8 mouse cellular contexts compared by ENCODE assay signal in genomic region chr3:93554379-93554980, GRCm38 (mm10). TPM values are rescaled to one million over a fixed set of nuclear protein-coding genes. Genes with fewer than 3 reads are reported as not detected.
DNase-seq lines count a peak whose midpoint lies in the region; ATAC-seq and TF ChIP-seq lines count a peak whose summit lies in the region.

No protein-coding gene starts in this region.

- WGBS in kidney, embryonic 14.5 days: 18% methylated on average over 13 of the region's 13 CpGs
- WGBS in liver, embryonic 14.5 days (ENCODE audit: insufficient replicate concordance): 14% methylated on average over 13 of the region's 13 CpGs
- WGBS in neural tube, embryonic 15.5 days: 21% methylated on average over 13 of the region's 13 CpGs

- no peak for TF ChIP-seq EP300 in liver, embryonic 14.5 days (IDR thresholded peaks at IDR 0.05; ENCODE audit: low read depth)

- H3K9ac ChIP-seq in kidney, embryonic 14.5 days (ENCODE audit: low read depth, low read length): peak overlapping the region; percentile 23; the same call in 1 of the 2 replicates
- H3K9ac ChIP-seq in liver, embryonic 14.5 days (replicated peaks): no peak overlapping the region
- H3K9ac ChIP-seq in neural tube, embryonic 15.5 days (replicated peaks): peak overlapping the region; percentile 28; the same call in 1 of the 2 replicates

- TF ChIP-seq CTCF in liver, embryonic 14.5 days (IDR thresholded peaks at IDR 0.05; ENCODE audit: low read depth): no peak

- no peaks in the 10 kb centered on the region for H3K9me3 ChIP-seq in kidney, embryonic 14.5 days (ENCODE audit: control insufficient read depth, low read length)
- H3K9me3 ChIP-seq in liver, embryonic 14.5 days (ENCODE audit: control insufficient read depth, low read length): no peaks in the 10 kb centered on the region
- H3K9me3 ChIP-seq in neural tube, embryonic 15.5 days (replicated peaks): no peaks in the 10 kb centered on the region

- H3K27me3 ChIP-seq in kidney, embryonic 14.5 days (ENCODE audit: control insufficient read depth, insufficient read depth, low read length): no peaks in the 10 kb centered on the region
- no peaks in the 10 kb centered on the region for H3K27me3 ChIP-seq in liver, embryonic 14.5 days (ENCODE audit: control insufficient read depth, insufficient read depth, low read length)
- peaks cover 13% of the 10 kb centered on the region for H3K27me3 ChIP-seq in neural tube, embryonic 15.5 days (replicated peaks)

- H3K27ac ChIP-seq in kidney, embryonic 14.5 days (ENCODE audit: low read depth, low read length): peak overlapping the region; percentile 72; the same call in 1 of the 2 replicates
- H3K27ac ChIP-seq in liver, embryonic 14.5 days: no peak overlapping the region
- H3K27ac ChIP-seq in neural tube, embryonic 15.5 days (replicated peaks): peak overlapping the region; percentile 28; the same call in 1 of the 2 replicates

- peak overlapping the region; percentile 90 for H3K4me2 ChIP-seq in kidney, embryonic 14.5 days (replicated peaks; ENCODE audit: low read depth, low read length)
- H3K4me2 ChIP-seq in liver, embryonic 14.5 days (ENCODE audit: low read depth): peak overlapping the region; percentile 63
- H3K4me2 ChIP-seq in neural tube, embryonic 15.5 days: peak overlapping the region; percentile 86

- intact Hi-C loops in heart, postnatal 14 days (cut with DNase I): loop anchor here (2.0 kb wide), 1 partner anchor 14 kb away; no protein-coding TSS in a partner anchor
- intact Hi-C loops in left cerebral cortex, postnatal 25 days (cut with DNase I): no loop called here

- H3K36me3 ChIP-seq in kidney, embryonic 14.5 days (ENCODE audit: control insufficient read depth, insufficient read depth, low read length): no peaks in the 10 kb centered on the region
- H3K36me3 ChIP-seq in liver, embryonic 14.5 days (replicated peaks; ENCODE audit: control insufficient read depth, insufficient read depth, low read depth): no peaks in the 10 kb centered on the region
- H3K36me3 ChIP-seq in neural tube, embryonic 15.5 days: no peaks in the 10 kb centered on the region

- peaks cover 12% of the 10 kb centered on the region for H3K4me1 ChIP-seq in kidney, embryonic 14.5 days (ENCODE audit: control insufficient read depth, insufficient read depth, low read length)
- peaks cover 0 to 24% of the 10 kb centered on the region in 2 experiments; a peak in 2 of 4 replicates for H3K4me1 ChIP-seq in liver, embryonic 14.5 days (replicated peaks; ENCODE audit: control insufficient read depth in 2 of 2, insufficient read depth in 2 of 2, low read length in 1 of 2)
- peaks cover 13% of the 10 kb centered on the region for H3K4me1 ChIP-seq in neural tube, embryonic 15.5 days

- H3K4me3 ChIP-seq in kidney, embryonic 14.5 days (ENCODE audit: low read length): peak overlapping the region; percentile 67
- H3K4me3 ChIP-seq in liver, embryonic 14.5 days (ENCODE audit: insufficient read depth in 1 of 2, low read depth in 2 of 2, low read length in 2 of 2): peak overlapping the region in 1 of 2 experiments; percentile 34; a peak in 3 of 4 replicates
- H3K4me3 ChIP-seq in neural tube, embryonic 15.5 days (replicated peaks): peak overlapping the region; percentile 50

- no peak for DNase-seq in kidney, adult 8-10 months
- peak; percentile 47 for DNase-seq in embryo, embryonic 11 days
- peak; percentile 28 to 44 for DNase-seq in heart, postnatal 14 days
- DNase-seq in liver, embryonic 14.5 days (ENCODE audit: low read depth in 3 of 3, low spot score in 3 of 3): no peak
- no peak for DNase-seq in frontal cortex, postnatal 10 days (ENCODE audit: low spot score in 2 of 2)
- DNase-seq in left cerebral cortex, postnatal 25 days (ENCODE audit: low spot score in 2 of 2): no peak

- ATAC-seq in kidney, embryonic 14.5 days (ENCODE audit: low FRiP score, low TSS enrichment): peak; percentile 26
- no peak for ATAC-seq in liver, embryonic 14.5 days (ENCODE audit: insufficient read depth)
- ATAC-seq in neural tube, embryonic 15.5 days (ENCODE audit: low FRiP score): peak; percentile 65

RNA-seq across cellular contexts. Expression of gene S100a10, which starts 0.4 kb away (rescaled TPM):
- 407 and 546 TPM in 2 replicates for polyA plus RNA-seq in kidney, embryonic 14.5 days (2014; fragmentation: Nextera tagmentation; extraction: Ambion mirVana)
- total RNA-seq in heart, postnatal 14 days (2021): 100 to 1,000 TPM; 129 to 145 TPM
- polyA plus RNA-seq in liver, embryonic 14.5 days (2012; rRNA removed): 23.5 and 25.0 TPM in 2 replicates
- polyA plus RNA-seq in liver, embryonic 14.5 days (2014; fragmentation: Nextera tagmentation; extraction: Ambion mirVana): 53.0 and 57.8 TPM in 2 replicates
- 284 and 336 TPM in 2 replicates for polyA plus RNA-seq in neural tube, embryonic 15.5 days (2015; fragmentation: Nextera tagmentation; extraction: Ambion mirVana)
- total RNA-seq in left cerebral cortex, postnatal 25 days (2021): 10 to 100 TPM; 35.9 to 41.5 TPM

RNA-seq across cellular contexts. Expression of gene S100a11, which starts 34.2 kb away (rescaled TPM):
- polyA plus RNA-seq in kidney, embryonic 14.5 days (2014; fragmentation: Nextera tagmentation; extraction: Ambion mirVana): 1,151 and 1,469 TPM in 2 replicates
- total RNA-seq in heart, postnatal 14 days (2021): 100 to 1,000 TPM; 111 to 124 TPM
- 39.1 and 46.2 TPM in 2 replicates for polyA plus RNA-seq in liver, embryonic 14.5 days (2012; rRNA removed)
- polyA plus RNA-seq in liver, embryonic 14.5 days (2014; fragmentation: Nextera tagmentation; extraction: Ambion mirVana): 126 and 159 TPM in 2 replicates
- polyA plus RNA-seq in neural tube, embryonic 15.5 days (2015; fragmentation: Nextera tagmentation; extraction: Ambion mirVana): 235 and 481 TPM in 2 replicates
- 10 to 100 TPM in 1 of 2 experiments, 1 to 10 TPM in 1; 8.3 to 11.3 TPM for total RNA-seq in left cerebral cortex, postnatal 25 days (2021)

Comparison
In these comparisons a context has a peak if more than half of its experiments do, and no peak if none do; other contexts are left out.
1. DNase-seq: peak in embryo, embryonic 11 days (single experiment) and heart, postnatal 14 days (2 of 2); none in kidney, adult 8-10 months (0 of 2), liver, embryonic 14.5 days (0 of 3), frontal cortex, postnatal 10 days (0 of 2) and left cerebral cortex, postnatal 25 days (0 of 2).
2. Peak in every context shown above with its lines, with median percentiles within 50 percentile points of each other: H3K4me2 ChIP-seq.